Mouse (Mus musculus) thymus, adult 2 months (tissue): ENCODE measurements around the gene Pagr1a. TPM values are rescaled to one million over a fixed set of nuclear protein-coding genes. Genes with fewer than 3 reads are reported as not detected.
A peak's percentile ranks its signal among the peaks of the same experiment; 100 is the strongest.

Experiments used
- DNase-seq: peaks from one replicate; pipeline ENCODE4 v3.0.0; 2021
- H3K27ac ChIP-seq: fragments of 200-500 bp; 2 replicates; pipeline ENCODE4 v1.5.1; 2012; ENCODE audit warnings: low read length, control low read depth; ENCODE audit not compliant: control insufficient read depth, insufficient read depth
- H3K27me3 ChIP-seq: fragments of 200-500 bp; 2 replicates; pipeline ENCODE4 v1.6.1; 2012; ENCODE audit warnings: mild to moderate bottlenecking, low read length, moderate library complexity, mixed read lengths; ENCODE audit not compliant: control insufficient read depth, insufficient read depth
- H3K36me3 ChIP-seq: fragments of 200-500 bp; 2 replicates; pipeline ENCODE4 v1.6.1; 2012; ENCODE audit warnings: mild to moderate bottlenecking, low read length, moderate library complexity; ENCODE audit not compliant: control insufficient read depth, insufficient read depth
- H3K4me1 ChIP-seq: fragments of 200-500 bp; replicated peaks from 2 replicates; pipeline ENCODE4 v1.6.1; 2012; ENCODE audit warnings: low read length; ENCODE audit not compliant: control insufficient read depth, insufficient read depth
- H3K4me3 ChIP-seq: fragments of 200-500 bp; 2 replicates; pipeline ENCODE4 v1.5.1; 2012; ENCODE audit warnings: mild to moderate bottlenecking, low read length, control low read depth, moderate library complexity; ENCODE audit not compliant: control insufficient read depth, insufficient read depth
- CTCF ChIP-seq: fragments of 200-500 bp; IDR thresholded peaks from 2 replicates; pipeline ENCODE4 v1.5.1; 2012; ENCODE audit warnings: mild to moderate bottlenecking, control low read depth, low read length, moderate library complexity, borderline replicate concordance; ENCODE audit not compliant: control insufficient read depth, poor library complexity, insufficient read depth; ENCODE audit errors: extremely low read depth
- POLR2A ChIP-seq: fragments of 200-500 bp; IDR thresholded peaks from 2 replicates; pipeline ENCODE4 v1.6.1; 2012; ENCODE audit warnings: mild to moderate bottlenecking, low read length, control low read depth, moderate library complexity; ENCODE audit not compliant: control insufficient read depth, poor library complexity, insufficient read depth; ENCODE audit errors: extremely low read depth
- WGBS: fragments of 180-500 bp; shearing (Covaris S2); methylation state at CpG from one replicate; pipeline ENCODE4 v1.1.7; 2018; 5-methylcytosine and 5-hydroxymethylcytosine counted together
- polyA plus RNA-seq: library from polyadenylated mRNA; depleted of rRNA; stranded (reverse); fragments of >200 nt; gene quantifications from 2 replicates; pipeline ENCODE4 v1.2.3, GENCODE M21; 2012

Pagr1a gene
- polyA plus RNA-seq, 1 experiment = 11.9 TPM

DNA sequence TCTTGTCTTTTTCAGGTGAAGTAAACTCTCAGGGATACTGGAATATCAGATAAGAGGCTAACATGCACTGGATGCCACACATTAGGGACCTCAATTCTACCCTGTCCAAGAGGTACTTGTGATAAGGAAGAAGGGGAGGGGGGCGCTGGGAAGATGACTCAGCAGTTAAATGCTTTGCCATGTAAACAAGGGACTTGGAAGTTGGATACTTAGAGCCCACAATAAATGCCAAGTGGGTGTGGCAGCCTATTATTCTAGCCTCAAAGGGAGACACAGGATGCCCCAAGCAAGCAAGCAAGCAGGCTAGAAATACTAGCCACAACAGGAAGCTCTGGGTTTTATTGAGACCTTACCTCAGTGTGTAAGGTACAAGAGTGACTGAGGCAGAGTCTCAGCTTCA, 14.1 kb upstream of the Pagr1a start:
- H3K4me1 ChIP-seq = peaks cover 8% of the 10 kb centered on the region
- no peaks in the 10 kb centered on the region for H3K27me3 ChIP-seq
- DNase-seq = no peak
- no peak overlapping the region for H3K4me3 ChIP-seq
- no peak overlapping the region for H3K27ac ChIP-seq
- TF ChIP-seq POLR2A (no peak), CTCF (no peak)
- 82% methylated on average over 1 of the region's 1 CpGs for WGBS
- peaks cover 34% of the 10 kb centered on the region; the same call in 1 of the 2 replicates for H3K36me3 ChIP-seq

DNA sequence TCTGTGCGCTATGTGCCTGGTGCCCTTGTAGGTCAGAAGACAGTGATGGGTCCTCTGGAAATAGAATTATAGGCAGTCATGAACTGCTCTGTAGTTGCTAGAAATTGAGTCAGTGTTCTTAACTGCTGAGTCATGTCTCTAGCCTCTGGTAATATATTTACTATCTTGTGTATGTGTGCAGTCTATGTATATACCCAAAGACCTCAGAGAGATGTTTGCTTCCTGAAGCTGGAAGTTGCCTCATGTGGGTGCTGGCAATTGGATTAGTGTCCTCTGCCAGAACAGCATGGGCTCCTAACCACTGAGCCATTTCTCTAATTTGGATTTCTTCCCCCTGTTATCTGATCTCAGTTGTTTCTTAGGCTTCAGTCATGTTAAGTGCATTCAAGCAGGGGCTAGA, 13.0 kb upstream of the Pagr1a start:
- no peak overlapping the region for H3K4me3 ChIP-seq
- no peak for DNase-seq
- peaks cover 8% of the 10 kb centered on the region for H3K4me1 ChIP-seq
- TF ChIP-seq CTCF (no peak), POLR2A (no peak)
- H3K27me3 ChIP-seq = no peaks in the 10 kb centered on the region
- peaks cover 25% of the 10 kb centered on the region; the same call in 1 of the 2 replicates for H3K36me3 ChIP-seq
- no peak overlapping the region for H3K27ac ChIP-seq
- 100% methylated on average over 1 of the region's 1 CpGs for WGBS

DNA sequence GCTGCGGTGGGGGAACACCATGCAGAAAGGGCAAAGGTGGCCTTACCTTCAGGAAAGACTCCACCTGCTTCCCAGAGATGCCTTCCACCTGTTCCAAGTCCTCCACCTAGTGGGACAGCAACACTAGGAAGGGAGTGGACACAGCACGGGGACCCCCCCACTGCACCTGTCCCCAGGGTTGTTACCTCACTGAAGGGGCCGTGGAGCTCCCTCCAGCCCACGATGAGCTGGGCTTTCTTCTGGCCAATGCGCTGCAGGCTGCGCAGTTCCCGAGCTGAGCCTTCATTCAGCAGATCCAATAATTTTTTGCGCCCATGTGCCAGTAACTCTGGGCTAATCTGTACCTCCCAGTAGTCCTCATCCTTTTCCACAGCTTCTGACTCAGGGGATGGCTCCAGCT, 10.7 kb upstream of the Pagr1a start:
- no peak for TF ChIP-seq POLR2A
- TF ChIP-seq CTCF = no peak
- peaks cover 12% of the 10 kb centered on the region; the same call in 1 of the 2 replicates for H3K36me3 ChIP-seq

DNA sequence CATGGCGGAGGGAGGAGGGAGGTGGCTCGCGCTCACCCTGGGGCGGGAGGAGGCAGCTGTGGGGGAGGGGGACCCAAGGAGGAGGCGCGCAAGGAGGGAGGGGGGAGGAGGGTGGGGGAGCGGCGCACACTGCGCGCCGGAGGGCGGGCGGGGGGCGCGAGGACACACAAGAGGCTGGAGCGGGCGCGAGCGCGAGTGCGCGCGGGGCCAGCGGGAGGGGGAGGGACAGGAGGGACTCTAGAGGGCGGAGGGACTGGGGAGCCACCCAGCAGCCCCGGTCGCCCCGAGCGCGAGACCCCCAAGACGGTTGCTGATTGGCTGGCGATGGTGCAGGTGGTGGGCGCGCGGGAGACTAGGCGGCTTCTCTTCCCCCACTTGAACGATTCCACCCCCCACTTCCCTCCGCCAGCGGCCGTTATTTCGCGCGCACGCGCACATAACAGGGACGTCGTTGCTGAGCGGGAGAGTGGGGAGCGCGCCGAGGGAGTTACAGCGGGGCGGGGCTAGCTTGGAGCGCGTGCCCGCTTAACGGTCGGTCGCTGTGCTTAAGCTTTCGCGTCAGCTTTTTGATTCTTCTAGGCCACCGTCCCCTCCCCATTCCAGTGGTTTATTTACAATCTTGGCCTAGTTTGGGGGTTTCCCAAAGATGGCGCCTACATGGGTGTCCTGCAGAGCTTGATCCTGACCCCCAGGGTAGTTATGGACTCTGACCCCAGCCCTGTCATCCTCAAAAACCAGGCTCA, 10.0 kb upstream of the Pagr1a start, which contains the start of gene Maz:
TSS of gene Maz (minus strand) at position 54 of the 743 bp plus-strand sequence.
- Histone ChIP-seq H3K36me3 (peaks cover 10% of the 10 kb centered on the region; the same call in 1 of the 2 replicates), H3K4me1 (peaks cover 29% of the 10 kb centered on the region), H3K4me3 (peak within 1 kb of the TSS; percentile 86), H3K27ac (peak within 1 kb of the TSS; percentile 94), H3K27me3 (no peaks in the 10 kb centered on the region)
- peak; percentile 43 for TF ChIP-seq POLR2A
- peak; percentile 57; the same call in 1 of the 2 replicates for TF ChIP-seq CTCF
- peak; percentile 100 for DNase-seq
- WGBS = under 1% methylated on average over 39 of the region's 63 CpGs

More for the DNA sequence above, 10.7 kb upstream of the Pagr1a start:
- WGBS = 52% methylated on average over 8 of the region's 8 CpGs
- peak overlapping the region; percentile 94 for H3K27ac ChIP-seq
- H3K4me1 ChIP-seq = peaks cover 21% of the 10 kb centered on the region
- H3K27me3 ChIP-seq = no peaks in the 10 kb centered on the region
- peak overlapping the region; percentile 55 for H3K4me3 ChIP-seq
- DNase-seq = no peak

DNA sequence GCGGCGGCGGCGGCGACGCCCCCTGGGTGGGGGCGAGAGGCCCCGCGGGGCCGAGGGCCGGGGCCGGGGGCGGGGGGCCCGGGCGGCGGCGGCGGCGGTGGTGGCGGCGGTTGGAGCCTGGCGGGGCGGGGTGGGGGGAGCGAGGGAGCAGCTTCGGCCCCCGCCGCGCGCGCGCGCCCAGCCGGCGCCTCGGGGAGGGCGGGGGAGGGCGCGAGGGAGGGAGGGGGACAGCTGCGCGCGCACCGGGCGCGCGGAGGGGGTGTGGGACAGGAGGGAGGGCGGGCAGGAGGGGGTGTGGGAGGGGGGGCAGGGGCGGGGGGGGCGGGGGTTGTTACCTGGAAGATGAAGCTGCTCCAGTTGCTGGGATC, 9.4 kb upstream of the Pagr1a start:
- H3K4me3 ChIP-seq = peak overlapping the region; percentile 86
- H3K4me1 ChIP-seq = peaks cover 34% of the 10 kb centered on the region
- H3K36me3 ChIP-seq = peaks cover 7% of the 10 kb centered on the region; the same call in 1 of the 2 replicates
- peak; percentile 79 for DNase-seq
- H3K27ac ChIP-seq = peak overlapping the region; percentile 89; the same call in 1 of the 2 replicates
- WGBS = 30% methylated on average over 2 of the region's 48 CpGs
- TF ChIP-seq POLR2A (no peak), CTCF (no peak)
- H3K27me3 ChIP-seq = no peaks in the 10 kb centered on the region

DNA sequence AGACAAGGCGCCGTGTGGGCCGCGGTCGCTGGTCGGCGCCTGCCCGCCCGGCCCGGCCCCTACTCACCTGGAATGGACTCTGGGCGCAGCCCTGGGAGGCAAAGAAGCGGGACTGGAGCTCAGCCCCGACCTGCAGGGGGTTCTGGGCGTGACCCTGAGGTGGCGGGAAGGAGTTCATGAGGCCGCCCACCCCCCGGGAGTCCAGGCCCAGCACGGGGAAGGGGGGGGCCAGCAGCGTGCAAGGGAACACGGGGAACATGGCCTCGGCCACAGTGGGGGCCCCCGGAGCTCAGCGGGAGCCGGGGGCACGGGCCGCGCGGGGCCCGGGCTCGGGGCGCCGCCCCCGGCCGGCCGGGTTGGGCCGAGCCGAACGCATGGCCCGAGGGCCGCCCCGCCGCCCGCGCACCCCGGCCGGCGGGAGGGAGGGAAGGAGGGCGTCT, 9.0 kb upstream of the Pagr1a start:
- Histone ChIP-seq H3K4me1 (peaks cover 38% of the 10 kb centered on the region), H3K27ac (peak overlapping the region; percentile 89), H3K4me3 (peak overlapping the region; percentile 86), H3K27me3 (no peaks in the 10 kb centered on the region), H3K36me3 (peaks cover 7% of the 10 kb centered on the region; the same call in 1 of the 2 replicates)
- TF ChIP-seq CTCF = no peak
- TF ChIP-seq POLR2A = peak; percentile 38; the same call in 1 of the 2 replicates
- DNase-seq = peak; percentile 79
- under 1% methylated on average over 43 of the region's 48 CpGs for WGBS
